Mouse (Mus musculus) yolk sac, embryonic 10.5 days (tissue): ENCODE measurements around the gene Arhgap31.

ENCODE experiments used
- DNase-seq: peaks from one replicate; pipeline ENCODE4 v3.0.0-alpha.2; 2017; ENCODE audit warnings: low spot score

Gene Arhgap31

GRCm38 (mm10) chr16:38712581-38713403 is at the start of gene Arhgap31:
Arhgap31 (minus strand) TSS chr16:38713274.
- peak; percentile 84 for DNase-seq

- DNase-seq: no peak
Measured at GRCm38 (mm10) chr16:38762401-38762800, 49.3 kb upstream of the Arhgap31 start.

GRCm38 (mm10) chr16:38761972-38762371 is 48.9 kb upstream of the Arhgap31 start:
- no peak for DNase-seq

- no peak for DNase-seq
Measured at GRCm38 (mm10) chr16:38760834-38761375, 47.8 kb upstream of the Arhgap31 start.

- no peak for DNase-seq
Measured at GRCm38 (mm10) chr16:38760239-38760638, 47.2 kb upstream of the Arhgap31 start.

- no peak for DNase-seq
Measured at GRCm38 (mm10) chr16:38758104-38758861, 45.2 kb upstream of the Arhgap31 start.

GRCm38 (mm10) chr16:38757626-38758025 is 44.6 kb upstream of the Arhgap31 start:
- no peak for DNase-seq

GRCm38 (mm10) chr16:38756572-38756971 is 43.5 kb upstream of the Arhgap31 start:
- DNase-seq: no peak

GRCm38 (mm10) chr16:38756177-38756503 is 43.1 kb upstream of the Arhgap31 start:
- peak; percentile 21 for DNase-seq

GRCm38 (mm10) chr16:38755452-38756176 is 42.5 kb upstream of the Arhgap31 start:
- peak; percentile 15 for DNase-seq

GRCm38 (mm10) chr16:38753631-38754030 is 40.6 kb upstream of the Arhgap31 start:
- DNase-seq: no peak

GRCm38 (mm10) chr16:38750803-38751202 is 37.7 kb upstream of the Arhgap31 start:
- DNase-seq: no peak

GRCm38 (mm10) chr16:38743941-38744673 is 31.0 kb upstream of the Arhgap31 start:
- DNase-seq: no peak

GRCm38 (mm10) chr16:38742659-38743131 is 29.6 kb upstream of the Arhgap31 start:
- peak; percentile 36 for DNase-seq

- DNase-seq: peak; percentile 83
Measured at GRCm38 (mm10) chr16:38742113-38742658, 29.1 kb upstream of the Arhgap31 start, which contains the start of gene B4galt4. B4galt4 (plus strand) TSS chr16:38742264.

- no peak for DNase-seq
Measured at GRCm38 (mm10) chr16:38741204-38741903, 28.3 kb upstream of the Arhgap31 start.

GRCm38 (mm10) chr16:38730921-38731320 is 17.8 kb upstream of the Arhgap31 start:
- no peak for DNase-seq

GRCm38 (mm10) chr16:38729610-38730288 is 16.7 kb upstream of the Arhgap31 start:
- DNase-seq: no peak

- DNase-seq: peak; percentile 30
Measured at GRCm38 (mm10) chr16:38729139-38729538, 16.1 kb upstream of the Arhgap31 start.
